Mouse (Mus musculus) MEL (cell line): ENCODE results near the gene Ndufb10. TPM values are rescaled to one million over a fixed set of nuclear protein-coding genes. Genes with fewer than 3 reads are reported as not detected.

Source experiments
- DNase-seq: peaks from one replicate; pipeline ENCODE4 v3.0.0; 2011; ENCODE audit warnings: low read depth, low spot score
- H3K27ac ChIP-seq: 2 replicates; pipeline ENCODE4 v1.5.1; 2012; ENCODE audit warnings: low read depth, mild to moderate bottlenecking, control low read depth, low read length, moderate library complexity; ENCODE audit not compliant: control insufficient read depth
- H3K27me3 ChIP-seq, 2 experiments: fragments of 150-350 bp in 1 of 2; sonication (generic) in 1 of 2; 2 replicates each; pipeline ENCODE4 v1.6.1; 2012; ENCODE audit warnings: low read length in 2 of 2, mild to moderate bottlenecking in 2 of 2, improper control_type of control experiment in 1 of 2, moderate library complexity in 1 of 2; ENCODE audit not compliant: insufficient read depth in 2 of 2, control insufficient read depth in 1 of 2
- H3K36me3 ChIP-seq, 2 experiments: 2 replicates each; pipeline ENCODE4 v1.6.1; 2012 to 2014; ENCODE audit warnings: low read length in 2 of 2, improper control_type of control experiment in 1 of 2, inconsistent platforms in 1 of 2, mild to moderate bottlenecking in 1 of 2; ENCODE audit not compliant: insufficient read depth in 2 of 2, control insufficient read depth in 1 of 2
- H3K4me1 ChIP-seq, 2 experiments: fragments of 150-350 bp in 1 of 2; sonication (generic) in 1 of 2; 2 replicates each; pipeline ENCODE4 v1.6.1; 2012; ENCODE audit warnings: low read length in 2 of 2, improper control_type of control experiment in 1 of 2, mild to moderate bottlenecking in 1 of 2; ENCODE audit not compliant: insufficient read depth in 2 of 2, control insufficient read depth in 1 of 2
- H3K4me3 ChIP-seq, 2 experiments: fragments of 150-350 bp in 1 of 2; sonication (generic) in 1 of 2; 2 replicates each; pipeline ENCODE4 v1.5.1; 2012; ENCODE audit warnings: low read depth in 2 of 2, low read length in 2 of 2, mild to moderate bottlenecking in 2 of 2, moderate library complexity in 2 of 2, control low read depth in 1 of 2, improper control_type of control experiment in 1 of 2; ENCODE audit not compliant: control insufficient read depth in 1 of 2, insufficient read depth in 1 of 2
- H3K79me2 ChIP-seq: 2 replicates; pipeline ENCODE4 v1.6.1; 2012; ENCODE audit warnings: mild to moderate bottlenecking, low read length, moderate library complexity; ENCODE audit not compliant: control insufficient read depth, poor library complexity, insufficient read depth
- H3K9ac ChIP-seq: 2 replicates; pipeline ENCODE4 v1.6.1; 2012; ENCODE audit warnings: low read depth, mild to moderate bottlenecking, control low read depth, low read length, moderate library complexity; ENCODE audit not compliant: control insufficient read depth, poor library complexity, severe bottlenecking
- H3K9me3 ChIP-seq: fragments of 150-350 bp; sonication (generic); replicated peaks from 2 replicates; pipeline ENCODE4 v1.6.1; 2012; ENCODE audit warnings: mild to moderate bottlenecking, low read length, improper control_type of control experiment, moderate library complexity; ENCODE audit not compliant: insufficient read depth
- BHLHE40 ChIP-seq: IDR thresholded peaks from 2 replicates; pipeline ENCODE4 v1.6.1; 2012; ENCODE audit warnings: low read depth, mild to moderate bottlenecking, inconsistent platforms, low read length, improper control_type of control experiment, borderline replicate concordance
- CHD1 ChIP-seq: IDR thresholded peaks from 2 replicates; pipeline ENCODE4 v1.6.1; 2012; ENCODE audit warnings: low read depth, mild to moderate bottlenecking, inconsistent platforms, low read length, improper control_type of control experiment
- CHD2 ChIP-seq: IDR thresholded peaks from 2 replicates; pipeline ENCODE4 v1.6.1; 2011; ENCODE audit warnings: low read length, improper control_type of control experiment
- EP300 ChIP-seq, 2 experiments: IDR thresholded peaks; 2 replicates each; pipeline ENCODE4 v1.6.1; 2011; ENCODE audit warnings: improper control_type of control experiment in 2 of 2, low read length in 2 of 2, low read depth in 1 of 2, mild to moderate bottlenecking in 1 of 2
- ETS1 ChIP-seq: IDR thresholded peaks from 2 replicates; pipeline ENCODE4 v1.6.1; 2012; ENCODE audit warnings: low read depth, mild to moderate bottlenecking, inconsistent platforms, low read length, improper control_type of control experiment, moderate library complexity
- GABPA ChIP-seq: IDR thresholded peaks from 2 replicates; pipeline ENCODE4 v1.6.1; 2012; ENCODE audit warnings: low read depth, mild to moderate bottlenecking, inconsistent platforms, low read length, improper control_type of control experiment, moderate library complexity
- JUND ChIP-seq: IDR thresholded peaks from 2 replicates; pipeline ENCODE4 v1.6.1; 2011; ENCODE audit warnings: low read depth, mild to moderate bottlenecking, improper control_type of control experiment, low read length
- KAT2A ChIP-seq: conservative IDR thresholded peaks from 2 replicates; pipeline ENCODE4 v1.6.1; 2012; ENCODE audit warnings: low read depth, low read length, improper control_type of control experiment, inconsistent platforms
- MAX ChIP-seq: IDR thresholded peaks from 2 replicates; pipeline ENCODE4 v1.6.1; 2011; ENCODE audit warnings: low read length, improper control_type of control experiment
- MAZ ChIP-seq: IDR thresholded peaks from 2 replicates; pipeline ENCODE4 v1.6.1; 2012; ENCODE audit warnings: low read depth, mild to moderate bottlenecking, inconsistent platforms, low read length, improper control_type of control experiment
- MYB ChIP-seq: IDR thresholded peaks from 2 replicates; pipeline ENCODE4 v1.6.1; 2011; ENCODE audit warnings: mild to moderate bottlenecking, low read depth, low read length, improper control_type of control experiment
- MYC ChIP-seq: IDR thresholded peaks from 2 replicates; pipeline ENCODE4 v1.6.1; 2011; ENCODE audit warnings: low read depth, mild to moderate bottlenecking, low read length, improper control_type of control experiment, moderate library complexity
- NRF1 ChIP-seq: IDR thresholded peaks from 2 replicates; pipeline ENCODE4 v1.6.1; 2014; ENCODE audit warnings: low read depth, mild to moderate bottlenecking, inconsistent platforms, low read length, improper control_type of control experiment, moderate library complexity; ENCODE audit not compliant: poor library complexity, insufficient read depth, severe bottlenecking
- POLR2A ChIP-seq, 2 experiments: IDR thresholded peaks; 2 replicates each; pipeline ENCODE4 v1.6.1; 2011 to 2012; ENCODE audit warnings: low read length in 2 of 2, mild to moderate bottlenecking in 2 of 2, control low read depth in 1 of 2, improper control_type of control experiment in 1 of 2, low read depth in 1 of 2, moderate library complexity in 1 of 2; ENCODE audit not compliant: control insufficient read depth in 1 of 2, insufficient read depth in 1 of 2, poor library complexity in 1 of 2
- POLR2AphosphoS2 ChIP-seq: IDR thresholded peaks from 2 replicates; pipeline ENCODE4 v1.6.1; 2011; ENCODE audit warnings: low read length, improper control_type of control experiment
- POLR2AphosphoS5 ChIP-seq: IDR thresholded peaks from 2 replicates; pipeline ENCODE4 v1.6.1; 2012; ENCODE audit warnings: low read depth, borderline replicate concordance, mild to moderate bottlenecking, inconsistent platforms, low read length, moderate library complexity, mixed read lengths
- RCOR1 ChIP-seq: IDR thresholded peaks from 2 replicates; pipeline ENCODE4 v1.6.1; 2012; ENCODE audit warnings: low read depth, mild to moderate bottlenecking, inconsistent platforms, low read length, improper control_type of control experiment
- SIN3A ChIP-seq: IDR thresholded peaks from 2 replicates; pipeline ENCODE4 v1.6.1; 2012; ENCODE audit warnings: low read length, improper control_type of control experiment, inconsistent platforms
- TAL1 ChIP-seq: IDR thresholded peaks from 2 replicates; pipeline ENCODE4 v1.6.1; 2012; ENCODE audit warnings: mild to moderate bottlenecking, inconsistent platforms, low read length, moderate library complexity, mixed read lengths
- ZC3H11A ChIP-seq: IDR thresholded peaks from 2 replicates; pipeline ENCODE4 v1.6.1; 2012; ENCODE audit warnings: low read depth, mild to moderate bottlenecking, inconsistent platforms, low read length, improper control_type of control experiment
- ZMIZ1 ChIP-seq: IDR thresholded peaks from 2 replicates; pipeline ENCODE4 v1.6.1; 2012; ENCODE audit warnings: low read depth, mild to moderate bottlenecking, inconsistent platforms, low read length, improper control_type of control experiment, moderate library complexity
- ZNF384 ChIP-seq: IDR thresholded peaks from 2 replicates; pipeline ENCODE4 v1.6.1; 2012; ENCODE audit warnings: low read depth, mild to moderate bottlenecking, inconsistent platforms, low read length, improper control_type of control experiment
- polyA plus RNA-seq, 2 experiments: library from polyadenylated mRNA; stranded (reverse) in 1 of 2; unstranded in 1 of 2; fragments of >175 nt in 1 of 2; fragments of >200 nt in 1 of 2; gene quantifications; 2 replicates each; pipeline versions ENCODE4 v1.2.1 to v1.2.4; 2012; ENCODE audit warnings: low replicate concordance in 2 of 2, low read depth in 1 of 2; ENCODE audit not compliant: insufficient read length in 2 of 2, insufficient read depth in 1 of 2, missing spikeins in 1 of 2
- total RNA-seq: library from RNA; depleted of rRNA; stranded (reverse); fragments of 300-350 nt; gene quantifications from 2 replicates; pipeline ENCODE4 v1.2.3, GENCODE M21; 2012

Gene Ndufb10
- total and polyA plus RNA-seq, 3 experiments, result 230 to 292 TPM; not detected in 1

DNA sequence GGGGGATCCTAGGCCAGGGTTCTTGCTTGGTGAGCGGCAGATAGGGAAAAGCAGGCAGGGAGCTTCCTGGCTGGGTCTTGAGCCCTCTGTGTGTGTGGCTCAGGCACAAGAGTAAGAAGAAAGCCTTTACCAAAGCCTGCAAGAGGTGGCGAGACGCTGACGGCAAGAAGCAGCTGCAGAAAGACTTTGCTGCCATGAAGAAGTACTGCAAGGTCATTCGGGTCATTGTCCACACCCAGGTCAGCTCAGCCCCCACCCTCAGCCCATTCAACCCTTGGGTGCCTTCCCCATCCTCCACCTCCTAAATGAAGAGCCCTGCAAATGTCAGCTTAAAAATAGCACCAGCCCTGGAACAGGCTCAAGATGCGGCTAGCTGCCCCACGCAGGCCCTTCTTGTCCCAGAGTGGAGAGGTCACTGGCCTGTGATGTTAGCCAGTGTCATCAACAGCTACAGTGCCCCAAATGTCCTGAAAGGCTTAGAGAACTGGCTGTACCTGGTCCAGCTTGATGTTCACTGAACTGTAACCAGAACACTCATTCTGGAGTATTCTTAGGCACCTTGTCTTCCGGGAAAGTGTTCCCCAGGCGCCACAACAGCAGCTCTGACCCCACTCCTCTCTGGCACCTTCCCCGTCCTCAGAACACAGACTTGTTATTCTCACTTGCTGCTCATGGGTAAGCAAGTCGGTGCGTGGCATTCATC lies 8.1 kb upstream of the Ndufb10 start:
- no peak overlapping the region for H3K4me3 ChIP-seq
- H3K4me1 ChIP-seq, result peaks cover 0 to 19% of the 10 kb centered on the region in 2 experiments; a peak in 2 of 4 replicates
- H3K9ac ChIP-seq, result no peak overlapping the region
- no peak for DNase-seq
- no peaks in the 10 kb centered on the region for H3K9me3 ChIP-seq
- peaks cover 2% of the 10 kb centered on the region; the same call in 1 of the 2 replicates for H3K79me2 ChIP-seq
- H3K36me3 ChIP-seq, result peaks cover 0 to 7% of the 10 kb centered on the region in 2 experiments; a peak in 1 of 4 replicates
- TF ChIP-seq CHD1 (no peak), POLR2AphosphoS2 (no peak), MYC (no peak), ETS1 (no peak)
- H3K27ac ChIP-seq, result no peak overlapping the region
- H3K27me3 ChIP-seq, result no peaks in the 10 kb centered on the region

DNA sequence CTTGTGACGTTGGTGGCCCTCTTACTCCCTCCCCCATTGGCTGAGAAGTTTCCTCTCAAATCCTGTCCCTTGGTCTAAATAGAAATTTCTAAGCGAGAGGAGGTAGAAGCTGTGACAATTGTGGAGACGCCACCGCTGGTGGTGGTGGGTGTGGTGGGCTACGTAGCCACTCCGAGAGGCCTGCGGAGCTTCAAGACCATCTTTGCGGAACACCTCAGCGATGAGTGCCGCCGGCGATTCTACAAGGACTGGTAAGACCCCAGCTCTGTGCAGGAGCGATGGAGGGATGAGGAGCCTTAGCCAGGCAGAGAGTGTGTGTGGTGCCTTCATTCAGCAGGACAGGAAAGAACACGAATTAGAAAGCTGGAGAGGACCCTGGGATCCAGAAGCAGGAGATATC lies 6.5 kb upstream of the Ndufb10 start:
- Histone ChIP-seq H3K36me3 (peaks cover 0 to 5% of the 10 kb centered on the region in 2 experiments; a peak in 1 of 4 replicates), H3K4me1 (peaks cover 0 to 17% of the 10 kb centered on the region in 2 experiments; a peak in 3 of 4 replicates)
- no peak for DNase-seq
- no peak for TF ChIP-seq MAZ
- no peak for TF ChIP-seq EP300 (IDR thresholded peaks at IDR 0.05; ENCODE audit: low read depth in 1 of 2, low read length in 2 of 2)
- TF ChIP-seq MYB, result no peak
- TF ChIP-seq NRF1, result no peak
- no peak for TF ChIP-seq JUND
- no peak for TF ChIP-seq BHLHE40
- TF ChIP-seq ETS1, result no peak
- TF ChIP-seq ZNF384, result no peak
- no peak for TF ChIP-seq POLR2A (IDR thresholded peaks at IDR 0.05; ENCODE audit: control insufficient read depth in 1 of 2, insufficient read depth in 1 of 2, low read depth in 1 of 2, low read length in 2 of 2, poor library complexity in 1 of 2)
- TF ChIP-seq MAX, result no peak
- no peak for TF ChIP-seq ZMIZ1
- TF ChIP-seq ZC3H11A, result no peak
- no peak for TF ChIP-seq SIN3A
- no peak for TF ChIP-seq CHD1
- no peak for TF ChIP-seq TAL1
- no peak for TF ChIP-seq CHD2
- no peak for TF ChIP-seq GABPA
- TF ChIP-seq KAT2A, result no peak
- TF ChIP-seq POLR2AphosphoS5, result no peak
- TF ChIP-seq RCOR1, result no peak
- TF ChIP-seq, all 39 proteins: peak for 0
- Histone ChIP-seq H3K4me3 (no peak overlapping the region), H3K27me3 (no peaks in the 10 kb centered on the region), H3K9me3 (no peaks in the 10 kb centered on the region), H3K79me2 (no peaks in the 10 kb centered on the region), H3K27ac (no peak overlapping the region), H3K9ac (no peak overlapping the region)
